Mouse (Mus musculus) kidney, postnatal 10 days (tissue): ENCODE data around the gene Anks6.
"Not testable (repeated sequence)": the region's sequence is repeated elsewhere in the genome, so short reads cannot be mapped to it uniquely, and the experiment has no call there.

Source experiments
- DNase-seq: peaks from one replicate; pipeline ENCODE4 v3.0.0; 2021; ENCODE audit warnings: mixed read lengths

Anks6 gene

DNA sequence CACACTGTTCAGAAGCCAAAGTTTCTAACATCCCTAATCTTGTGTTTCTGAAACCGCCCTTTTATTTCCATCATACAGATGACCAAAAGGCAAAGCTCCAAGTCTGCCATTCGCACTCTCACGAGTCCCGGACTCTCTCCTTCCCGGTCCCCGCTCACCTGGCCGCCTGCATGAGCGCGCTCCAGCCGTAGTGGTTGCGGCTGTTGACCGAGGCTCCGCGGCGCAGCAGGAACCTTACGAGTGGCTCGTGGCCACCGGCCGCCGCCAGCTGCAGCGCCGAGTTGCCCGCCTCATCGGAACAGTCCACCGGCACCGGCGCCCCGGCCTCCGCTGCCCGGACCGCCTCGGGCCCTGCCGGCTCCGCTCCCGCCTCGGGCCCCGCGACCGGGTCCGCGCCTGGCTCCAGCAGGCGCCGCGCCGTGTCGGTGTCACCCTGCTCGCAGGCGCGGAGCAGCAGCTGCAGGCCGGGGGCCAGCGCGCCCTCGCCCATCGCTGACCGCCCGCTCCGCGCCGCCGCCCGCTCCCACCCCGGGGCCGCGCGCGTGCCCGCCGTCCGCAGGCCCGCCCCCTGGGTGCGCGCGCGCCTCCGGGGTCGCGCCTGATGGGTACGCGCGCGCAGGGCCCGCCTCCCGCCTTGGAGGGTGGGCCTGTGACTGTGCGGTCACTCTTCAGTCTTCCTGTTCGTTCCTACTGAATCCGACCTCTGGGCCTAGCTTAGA lies at the start of gene Anks6:
TSS of gene Anks6 (minus strand) at position 637 of the 719 bp plus-strand sequence.
- DNase-seq = peak; percentile 90

DNA sequence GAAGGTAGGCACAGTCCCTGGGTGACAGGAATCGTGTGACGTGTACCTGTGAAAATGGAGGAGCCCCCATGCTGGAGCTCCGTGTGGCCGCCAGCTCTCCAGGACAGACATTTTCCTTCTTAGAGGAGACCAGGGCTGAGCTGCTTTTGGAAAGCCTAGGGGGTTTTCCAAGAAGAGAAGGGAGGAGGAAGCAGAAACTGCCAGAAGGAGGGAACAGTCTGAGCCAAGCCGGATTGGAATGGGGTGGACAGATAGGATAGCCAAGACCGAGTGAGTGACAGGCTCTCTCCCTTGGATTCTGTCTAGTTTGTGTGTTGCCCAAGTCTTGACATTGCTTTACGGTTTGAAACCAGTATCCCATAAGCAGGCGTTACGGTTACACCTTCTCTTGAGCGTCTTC lies 46.3 kb upstream of the Anks6 start:
- DNase-seq = no peak

DNA sequence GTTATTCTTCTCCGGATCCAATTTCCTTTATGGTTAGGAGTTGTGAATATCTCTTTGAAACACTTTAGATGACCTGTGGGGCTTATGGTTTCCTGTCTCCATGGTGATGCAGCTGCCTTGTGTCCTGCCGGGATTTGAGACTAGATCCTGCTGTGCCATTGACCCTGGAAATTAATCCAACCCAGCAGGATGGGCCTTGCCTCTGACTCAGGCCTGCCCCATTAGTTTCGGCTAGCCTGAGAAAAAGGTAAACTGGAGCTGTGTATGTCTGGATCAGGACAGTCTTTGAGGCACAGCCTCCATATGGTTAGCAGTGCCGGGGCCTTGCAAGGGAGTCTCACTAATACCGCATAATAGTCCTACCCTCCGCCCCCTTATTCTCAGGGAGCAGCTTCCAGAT lies 36.4 kb upstream of the Anks6 start:
- no peak for DNase-seq

DNA sequence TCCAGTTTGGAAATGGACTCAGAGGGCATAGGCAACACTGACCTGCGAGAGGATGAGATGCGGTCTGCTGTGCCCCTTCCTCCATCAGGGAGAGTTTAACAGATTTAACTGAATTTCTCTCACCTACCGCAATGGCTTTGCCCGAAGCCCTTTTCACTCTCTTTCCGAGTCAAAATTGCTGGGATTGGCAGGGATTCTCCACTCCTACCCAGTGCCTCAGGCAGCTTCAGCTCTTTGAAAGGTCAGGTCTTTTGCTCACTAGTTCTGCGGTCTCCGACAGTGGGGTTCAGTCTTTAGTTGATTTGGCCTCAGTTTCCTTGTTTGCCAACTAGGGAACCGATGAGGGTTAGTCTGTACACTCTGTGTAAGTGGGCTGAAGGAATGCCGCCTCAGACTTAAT lies 35.9 kb upstream of the Anks6 start:
- no peak for DNase-seq

DNA sequence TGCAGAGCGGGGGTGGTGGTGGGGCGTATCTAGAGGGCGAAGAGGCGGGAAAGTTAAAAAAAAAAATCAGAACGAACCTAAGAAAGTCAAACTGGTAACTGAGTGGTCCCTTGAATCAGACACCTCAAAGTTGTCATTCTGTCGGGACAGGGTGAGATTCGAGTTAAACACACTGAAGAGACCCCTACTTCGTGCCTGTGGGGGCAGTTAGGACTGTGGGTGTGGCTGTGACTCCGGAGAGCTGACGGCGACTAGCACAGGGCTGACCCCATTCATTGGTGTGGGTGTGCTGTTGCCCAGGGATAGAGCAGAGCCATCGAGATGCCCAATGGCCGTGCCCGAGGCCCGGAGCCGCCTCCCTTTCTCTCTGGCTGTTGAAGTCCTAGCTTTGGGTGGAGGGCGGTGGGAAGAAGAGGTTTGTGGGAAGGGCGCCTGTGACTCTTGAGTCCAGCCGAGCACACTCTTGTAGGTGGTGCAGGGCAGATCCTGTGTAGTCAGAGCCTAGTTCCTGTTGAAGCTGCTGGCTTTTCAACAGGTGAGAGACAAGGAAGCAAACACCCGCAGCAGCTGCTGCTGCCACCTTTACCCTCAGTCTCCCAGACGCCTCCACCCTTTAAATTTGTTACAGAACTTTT lies 35.3 kb upstream of the Anks6 start:
- peak; percentile 28 for DNase-seq

DNA sequence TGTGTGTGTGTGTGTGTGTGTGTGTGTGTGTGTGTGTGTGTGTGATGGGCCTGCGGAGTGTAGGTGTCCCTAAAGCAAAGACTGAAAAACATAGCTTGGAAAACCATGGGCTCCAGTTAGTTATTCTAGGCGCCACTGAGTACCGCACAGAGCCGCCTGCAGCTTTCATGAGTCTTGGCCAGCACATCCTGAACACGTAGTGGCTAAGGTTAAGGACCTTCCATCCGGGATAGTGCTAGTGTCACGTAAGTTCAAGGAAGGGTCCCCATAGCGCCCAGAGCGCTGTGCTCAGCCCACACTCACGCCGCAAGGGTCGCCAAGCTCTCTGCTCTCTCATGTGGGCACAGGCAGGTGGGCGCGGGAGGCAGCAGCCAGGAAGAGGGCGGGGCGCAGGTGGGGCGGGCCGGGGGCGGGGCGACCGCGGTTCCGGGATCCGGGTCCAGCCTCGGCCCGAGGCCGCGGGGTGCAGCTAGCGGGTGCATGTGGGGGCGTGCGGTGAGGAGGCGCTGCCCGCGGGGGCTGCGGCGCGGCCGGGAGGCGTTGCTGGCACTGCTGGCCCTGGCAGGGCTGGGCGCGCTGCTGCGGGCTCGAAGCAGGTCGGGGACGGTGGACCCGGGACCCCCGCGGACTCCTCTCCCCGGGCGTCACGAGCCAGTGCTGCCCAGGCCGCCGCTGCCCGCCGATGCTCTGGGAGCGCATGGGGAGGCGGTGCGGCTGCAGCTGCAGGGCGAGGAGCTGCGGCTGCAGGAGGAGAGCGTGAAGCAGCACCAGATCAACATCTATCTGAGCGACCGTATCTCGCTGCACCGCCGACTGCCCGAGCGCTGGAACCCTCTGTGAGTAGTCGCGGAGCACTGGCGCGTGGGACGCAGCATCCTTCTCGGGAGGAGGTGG lies 34.5 kb upstream of the Anks6 start, which contains the start of gene Galnt12:
TSS of gene Galnt12 (plus strand) at position 417 of the 894 bp plus-strand sequence.
- peak; percentile 53 for DNase-seq

DNA sequence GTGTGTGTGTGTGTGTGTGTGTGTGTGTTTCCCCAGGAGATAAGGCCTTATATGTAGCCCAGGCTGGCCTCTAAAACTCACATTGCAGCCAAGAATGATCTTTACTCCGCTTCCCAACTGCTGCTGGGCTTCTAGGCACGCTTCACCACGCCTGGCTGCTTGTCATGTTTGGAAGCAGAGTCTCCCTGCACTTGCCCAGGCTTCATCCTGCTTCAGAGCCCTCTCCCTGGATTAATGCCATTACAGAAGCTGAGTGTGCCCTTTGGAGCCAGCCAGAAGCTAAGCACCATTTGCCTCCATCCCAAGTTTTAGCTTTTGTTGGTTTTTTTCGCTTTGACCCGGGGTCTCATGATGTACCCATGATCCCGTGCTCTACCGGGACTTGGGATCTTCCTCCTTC lies 31.4 kb upstream of the Anks6 start:
- DNase-seq = peak; percentile 46

DNA sequence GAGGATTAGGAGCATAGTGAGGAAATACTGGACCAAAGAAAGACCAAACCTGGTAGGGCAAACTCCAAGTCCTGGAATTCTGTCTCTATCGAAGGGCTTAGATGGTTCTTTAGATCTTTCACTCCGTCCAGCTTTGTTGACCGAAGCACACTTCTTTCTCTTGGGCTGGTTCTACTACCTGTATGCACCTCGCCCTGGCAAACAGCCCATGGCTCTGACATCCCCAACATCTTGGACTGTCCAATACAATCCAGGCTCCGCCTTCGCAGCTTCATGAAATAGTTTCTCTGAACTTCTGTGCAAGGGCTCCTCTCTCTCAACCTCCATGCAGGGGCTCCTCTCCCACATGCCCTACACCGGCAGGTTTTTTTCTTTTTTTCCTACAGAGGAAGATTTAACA lies 26.6 kb upstream of the Anks6 start:
- no peak for DNase-seq

DNA sequence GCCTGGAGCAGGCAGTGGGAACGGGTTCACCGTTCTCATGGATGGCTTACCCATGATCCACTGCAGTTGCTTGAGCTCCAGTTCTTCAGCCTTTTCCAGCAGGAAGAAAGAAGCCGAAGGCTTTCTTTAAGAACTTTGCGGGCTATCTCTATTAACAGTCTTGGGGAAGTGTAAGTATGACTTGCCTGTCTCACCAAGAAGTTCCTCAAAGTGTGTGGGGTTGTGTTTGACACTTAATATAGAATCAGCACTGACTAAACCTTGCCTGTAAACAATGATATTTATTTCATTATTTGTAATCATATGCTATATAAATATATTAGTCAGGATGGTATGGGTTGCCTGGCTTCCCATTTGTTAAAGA lies 23.4 kb upstream of the Anks6 start:
- DNase-seq = no peak

DNA sequence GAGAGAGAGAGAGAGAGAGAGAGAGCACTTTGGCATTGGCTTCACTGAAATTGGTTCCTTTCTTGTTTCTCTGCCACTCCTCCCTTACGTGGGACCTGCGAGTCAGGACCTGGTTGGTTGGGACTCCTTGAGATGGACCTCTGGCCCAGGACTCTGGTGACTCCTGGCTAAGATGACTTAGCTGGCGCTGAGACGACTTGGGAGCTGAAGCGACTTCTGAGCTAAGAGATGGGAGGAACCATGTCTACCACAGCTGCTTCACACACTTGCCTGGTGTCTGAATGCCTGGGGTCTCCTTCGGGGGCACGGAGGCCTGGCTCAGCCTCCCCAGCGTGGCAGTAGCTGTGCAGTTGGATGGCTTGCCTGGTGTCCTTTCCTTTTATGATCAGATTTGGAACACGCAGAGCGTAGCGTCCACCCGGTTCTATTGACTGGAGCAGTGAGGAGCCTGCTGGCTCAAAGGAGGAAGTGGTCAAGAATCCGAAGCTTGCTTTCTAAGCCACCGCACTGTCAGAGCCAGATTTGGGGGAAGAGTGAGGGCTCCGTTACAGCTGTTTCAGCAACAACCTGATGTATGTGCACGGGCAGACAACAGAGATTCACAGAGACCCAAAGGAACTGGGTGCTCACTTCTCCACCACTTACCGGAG lies 22.9 kb upstream of the Anks6 start:
- DNase-seq = no peak

DNA sequence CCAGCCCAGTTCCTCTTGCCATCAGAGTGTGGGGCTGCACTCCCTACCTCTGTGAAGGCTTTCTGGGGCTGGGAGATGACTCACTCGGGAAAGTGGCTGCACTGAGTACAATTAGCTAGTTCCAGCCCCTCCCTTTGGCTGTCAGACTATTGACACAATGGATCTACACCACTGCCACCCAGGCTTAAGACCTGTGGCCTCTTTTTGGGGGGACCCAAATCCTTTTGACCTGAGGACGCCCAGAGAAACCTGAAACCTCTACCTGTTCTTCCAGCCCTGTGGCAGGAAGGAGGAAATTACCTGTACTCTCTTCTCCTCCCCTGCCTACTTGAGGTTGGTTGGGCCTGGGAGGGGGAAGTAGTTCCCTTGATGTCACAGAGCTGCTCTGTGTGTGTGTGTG lies 17.8 kb upstream of the Anks6 start:
- DNase-seq = no peak

DNA sequence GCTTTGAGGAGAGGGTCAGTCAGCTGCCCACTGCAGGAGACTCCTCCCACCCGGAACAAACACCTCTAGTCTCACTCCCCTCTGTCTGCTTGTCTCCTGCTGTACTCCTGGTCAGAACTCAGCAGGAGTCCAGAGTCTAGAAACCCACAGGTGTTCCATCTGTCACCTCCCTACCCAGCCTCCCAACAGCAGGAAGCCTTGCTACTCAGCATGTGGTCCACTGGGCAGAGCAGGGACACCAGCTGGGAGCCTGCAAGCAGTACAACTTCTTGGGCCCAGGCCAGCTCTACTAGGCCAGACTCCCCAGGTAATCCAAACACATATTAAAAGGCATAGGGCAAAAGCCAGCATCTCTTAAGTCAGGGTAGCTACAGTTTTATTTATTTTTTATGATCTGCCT lies 3.7 kb upstream of the Anks6 start:
- peak; percentile 69 for DNase-seq

DNA sequence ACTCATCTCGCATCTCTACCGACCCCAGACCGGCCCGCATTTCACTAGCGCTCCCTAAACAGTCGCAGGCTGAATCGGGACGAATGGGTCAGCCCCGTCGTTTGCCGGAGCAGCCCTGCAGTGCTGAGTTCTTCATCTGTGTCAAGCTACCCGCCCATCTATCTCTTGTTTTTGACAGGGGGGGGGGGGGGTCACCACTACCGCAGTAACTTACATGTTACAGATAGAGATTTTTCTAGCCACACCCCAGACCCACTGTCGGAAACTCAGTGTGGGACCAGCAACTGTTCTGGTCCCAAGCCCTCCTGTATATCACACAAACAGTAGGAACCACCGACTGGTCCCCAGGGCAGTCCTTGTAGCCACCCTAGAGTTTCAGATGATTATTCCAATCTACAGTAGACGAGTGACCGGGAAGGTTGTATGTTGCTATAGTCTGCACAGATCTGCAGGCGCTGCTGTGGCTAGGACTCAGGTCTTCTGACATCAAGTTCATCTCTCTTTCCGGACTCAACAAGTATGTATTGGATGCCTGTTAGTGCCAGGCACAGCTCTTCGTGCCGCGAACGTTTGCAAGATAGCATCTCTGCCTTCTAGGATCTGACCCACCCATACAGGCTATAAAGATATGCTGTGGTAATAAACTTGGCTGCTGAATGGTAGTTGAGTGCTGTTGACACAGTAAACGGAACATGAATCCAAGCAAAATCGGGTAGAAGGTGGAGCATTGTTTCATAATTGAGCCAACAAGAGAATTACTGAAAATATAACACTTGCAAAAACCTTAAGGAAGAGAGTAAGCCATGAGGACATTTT lies 491 bp upstream of the Anks6 start:
- DNase-seq = no peak

DNA sequence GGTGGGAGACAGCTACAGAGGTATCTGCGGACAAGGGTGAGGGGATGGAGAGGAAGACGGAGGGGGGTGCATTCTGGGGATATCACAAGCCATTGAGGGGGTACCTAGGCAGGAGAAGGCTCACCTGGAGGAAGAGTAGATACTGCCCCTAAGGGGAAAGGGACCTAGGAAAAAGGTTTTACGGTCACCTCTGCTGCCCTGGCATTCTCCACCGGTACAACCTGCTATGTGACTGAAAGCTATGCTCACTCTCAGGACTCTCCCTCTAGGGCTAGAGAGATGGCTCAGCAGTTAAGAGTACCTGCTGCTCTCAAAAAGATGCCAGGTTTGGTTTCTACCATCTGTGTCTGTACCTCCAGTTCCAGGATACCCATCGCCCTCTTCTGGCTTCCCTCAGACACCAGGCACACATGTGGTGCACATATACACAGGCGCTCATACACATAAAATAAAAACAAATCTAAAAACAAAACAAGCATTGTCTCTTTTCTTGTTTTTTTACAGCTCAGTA lies 1.6 kb downstream of the Anks6 start:
- no peak for DNase-seq

DNA sequence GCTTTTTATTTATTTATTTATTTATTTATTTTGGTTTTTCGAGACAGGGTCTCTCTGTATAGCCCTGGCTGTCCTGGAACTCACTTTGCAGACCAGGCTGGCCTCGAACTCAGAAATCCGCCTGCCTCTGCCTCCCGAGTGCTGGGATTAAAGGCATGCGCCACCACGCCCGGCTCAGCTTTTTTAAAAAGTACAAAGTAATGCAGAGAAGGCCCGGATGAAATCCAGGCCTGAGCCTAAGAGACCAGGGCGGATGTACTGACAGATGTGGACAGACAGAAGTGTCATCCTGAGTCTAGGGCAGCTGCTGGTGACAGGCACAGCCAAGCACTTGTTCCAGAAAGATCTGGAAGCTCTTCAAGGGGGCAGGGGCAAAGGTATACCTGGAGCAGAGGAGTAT lies 2.1 kb downstream of the Anks6 start:
- DNase-seq = not testable (repeated sequence)

DNA sequence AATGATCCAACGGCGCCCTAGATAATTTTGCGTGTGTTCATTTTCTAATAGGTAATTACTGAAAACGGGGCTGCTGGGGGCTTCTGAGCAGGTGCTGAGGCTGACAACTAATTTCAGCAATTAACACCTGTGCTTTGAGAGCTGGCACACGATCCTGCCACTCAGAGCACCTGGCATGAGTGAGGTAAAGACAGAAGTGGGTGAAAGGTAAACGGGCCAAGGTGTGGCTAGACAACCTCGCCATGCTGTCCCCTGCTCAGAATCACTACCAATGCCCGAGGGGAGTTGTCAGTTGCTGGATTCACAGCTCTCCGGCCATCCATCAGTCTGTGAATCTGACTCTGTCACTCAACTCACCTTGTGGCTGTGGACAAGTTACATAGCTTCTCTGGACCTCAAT lies 5.3 kb downstream of the Anks6 start:
- peak; percentile 30 for DNase-seq

DNA sequence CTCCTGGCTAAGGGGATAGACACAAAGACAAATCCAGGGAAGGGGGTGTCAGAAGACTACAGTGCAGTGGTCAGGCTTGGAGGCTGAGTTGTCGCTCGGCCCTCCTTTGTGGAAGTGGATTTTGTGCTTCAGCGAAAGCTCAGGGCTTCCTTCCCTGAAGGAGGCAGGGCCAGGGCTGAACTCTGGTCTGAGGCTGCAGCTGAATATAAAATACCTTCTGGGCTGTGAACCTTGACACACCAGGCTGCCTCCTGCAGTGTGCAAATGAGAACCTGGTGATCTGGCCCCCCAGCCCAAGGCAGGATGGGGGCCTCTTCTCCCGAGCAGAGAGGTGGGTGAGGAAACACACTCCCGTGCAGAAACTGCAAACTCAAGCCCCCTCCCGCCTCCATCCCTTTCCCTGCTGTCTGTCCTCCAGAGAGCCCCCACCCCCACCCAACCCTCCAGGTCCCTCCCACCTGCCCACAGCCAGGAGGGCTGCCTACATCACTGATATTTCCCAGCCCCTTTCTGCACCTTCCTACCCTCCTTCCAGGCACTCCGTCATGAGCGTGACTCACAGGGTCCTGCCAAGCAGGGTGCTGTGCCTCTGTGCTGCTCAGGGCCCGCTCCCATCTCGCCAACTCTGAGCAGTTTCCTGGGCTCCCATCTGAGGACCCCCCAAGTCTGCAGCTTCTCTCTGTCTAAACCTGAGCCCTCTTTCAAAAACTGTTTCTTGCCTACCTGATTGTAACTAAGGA lies 6.4 kb downstream of the Anks6 start:
- DNase-seq = peak; percentile 77

DNA sequence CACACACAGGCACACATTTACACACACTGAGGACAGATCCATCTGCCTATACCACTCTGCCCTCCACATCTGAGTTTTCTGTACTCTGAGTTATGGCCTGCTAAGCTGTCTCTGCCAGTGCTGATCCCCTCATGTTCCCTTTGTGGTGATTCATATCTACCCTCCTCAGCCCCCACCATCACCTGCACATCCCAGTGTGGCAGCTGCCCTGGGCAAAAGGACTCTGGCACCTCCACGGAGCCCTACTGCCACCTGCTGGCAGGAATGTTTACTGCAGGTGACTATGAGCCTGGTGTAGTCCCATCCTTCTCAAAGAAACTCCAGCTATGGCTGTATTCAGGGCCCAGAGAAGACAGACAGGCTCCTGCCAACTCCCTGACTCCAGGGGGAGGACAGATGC lies 7.1 kb downstream of the Anks6 start:
- DNase-seq = peak; percentile 95

DNA sequence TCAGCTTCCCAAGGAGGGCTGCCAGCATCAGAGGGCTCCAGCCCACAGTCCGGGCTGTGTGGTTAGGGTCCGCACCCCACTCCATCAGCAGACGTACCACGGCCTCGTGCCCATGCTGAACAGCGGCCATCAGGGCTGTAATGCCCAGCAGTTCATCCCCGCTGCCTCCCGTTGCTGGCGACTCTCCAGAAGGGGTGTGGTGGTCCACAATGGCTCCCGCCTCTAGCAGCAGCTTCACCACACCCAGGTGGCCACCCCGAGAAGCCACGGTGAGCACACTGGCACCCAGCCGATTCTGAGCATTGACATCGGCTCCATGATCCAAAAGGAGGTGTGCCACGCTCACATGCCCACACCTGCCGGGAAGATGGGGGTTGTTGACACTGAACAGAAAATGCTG lies 8.0 kb downstream of the Anks6 start:
- peak; percentile 67 for DNase-seq

DNA sequence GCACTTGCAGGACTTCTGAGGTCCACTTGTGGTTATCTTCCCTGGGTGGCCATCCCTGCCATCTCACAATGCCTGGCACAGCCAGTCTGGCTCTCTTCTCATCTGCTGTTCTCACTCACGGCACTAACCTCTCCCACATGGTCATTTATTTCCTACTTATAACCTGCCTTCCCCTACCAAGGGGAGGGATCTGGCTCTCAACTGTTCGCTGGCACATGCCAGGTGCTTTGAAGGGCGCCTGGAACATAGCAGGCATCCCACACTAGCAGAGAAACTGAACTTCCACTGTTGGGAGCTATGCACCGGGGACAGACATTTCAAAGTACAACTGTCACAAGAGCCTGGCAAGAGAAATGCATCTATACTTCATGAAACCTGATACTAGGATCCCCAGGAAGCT lies 9.5 kb downstream of the Anks6 start:
- no peak for DNase-seq

DNA sequence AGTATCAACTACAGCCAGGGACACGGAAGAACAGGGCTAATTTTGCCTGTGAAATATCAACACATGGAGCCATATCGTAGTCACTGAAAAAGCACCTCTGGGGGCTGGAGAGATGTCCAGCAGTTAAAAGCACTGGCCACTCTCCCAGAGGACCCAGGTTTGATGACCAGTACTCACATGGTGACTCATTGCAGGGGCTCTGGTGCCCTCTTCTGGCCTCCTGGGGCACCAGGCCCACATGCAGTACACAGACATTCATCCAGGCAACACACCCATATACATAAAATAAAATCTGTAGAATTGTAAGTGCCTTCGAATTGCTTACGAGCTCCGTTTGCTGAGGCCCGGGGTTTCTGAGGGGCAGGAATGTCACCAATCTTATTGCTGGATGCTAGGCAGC lies 10.3 kb downstream of the Anks6 start:
- DNase-seq = peak; percentile 41
